Mouse (Mus musculus): ENCODE data around the gene Acrbp.
A peak's percentile ranks its signal among the peaks of the same experiment; 100 is the strongest.

Gene Acrbp

DNA sequence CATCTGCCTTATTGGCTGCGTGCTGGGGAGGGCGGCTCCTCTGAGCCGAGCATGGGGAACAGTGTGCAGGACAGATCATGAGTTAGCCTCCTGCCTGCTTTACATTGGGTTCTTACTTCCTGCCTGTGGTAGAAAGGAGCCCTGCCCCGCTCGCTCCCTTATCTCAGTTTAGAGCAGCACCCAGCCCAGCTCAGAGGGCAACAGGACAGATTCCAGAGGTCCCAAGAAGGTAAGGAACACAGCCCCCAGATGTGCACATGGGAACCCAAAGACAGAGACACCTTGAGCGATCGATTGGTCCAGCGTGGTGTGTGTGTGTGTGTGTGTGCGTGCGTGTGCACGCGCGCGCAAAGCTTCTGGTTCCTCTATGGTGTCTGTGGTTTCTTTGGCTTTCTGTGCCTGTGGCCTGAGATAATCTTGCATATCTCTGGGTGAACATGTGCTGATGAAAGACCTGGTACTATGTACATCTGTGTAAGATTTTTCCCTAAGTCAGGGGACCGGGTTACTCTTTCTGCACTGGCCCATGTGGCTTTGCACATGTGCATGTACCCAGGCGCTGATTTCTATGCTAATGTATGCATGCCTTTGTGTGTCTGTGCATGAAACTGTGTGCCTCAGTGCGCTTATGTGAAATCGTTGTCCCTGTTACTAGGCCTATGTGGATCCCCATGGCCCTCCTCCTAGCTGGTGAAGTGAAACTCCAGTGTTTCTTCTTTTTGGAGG lies 21.8 kb downstream of the Acrbp start:
- DNase-seq (ENCODE audit: low read depth) = peak; percentile 75

DNA sequence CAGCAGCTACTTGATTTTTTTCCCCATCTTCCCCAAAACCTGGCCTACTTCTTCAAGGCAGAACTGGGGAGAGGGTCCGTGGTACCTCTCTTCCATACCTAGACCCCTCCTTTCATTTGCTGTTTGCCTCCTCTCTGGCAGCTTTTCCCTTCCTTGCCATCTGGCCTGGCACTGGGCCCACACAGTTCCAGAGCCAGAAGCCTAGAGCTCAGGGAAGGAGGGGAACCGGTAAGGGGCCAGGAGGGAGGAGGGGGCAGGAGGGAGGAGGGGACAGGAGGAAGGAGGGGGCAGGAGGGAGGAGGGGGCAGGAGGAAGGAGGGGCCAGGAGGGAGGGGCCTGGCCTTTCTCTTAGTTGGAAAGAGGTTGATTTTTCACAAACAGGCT lies 22.4 kb downstream of the Acrbp start:
- no peak for DNase-seq (ENCODE audit: low read depth)

DNA sequence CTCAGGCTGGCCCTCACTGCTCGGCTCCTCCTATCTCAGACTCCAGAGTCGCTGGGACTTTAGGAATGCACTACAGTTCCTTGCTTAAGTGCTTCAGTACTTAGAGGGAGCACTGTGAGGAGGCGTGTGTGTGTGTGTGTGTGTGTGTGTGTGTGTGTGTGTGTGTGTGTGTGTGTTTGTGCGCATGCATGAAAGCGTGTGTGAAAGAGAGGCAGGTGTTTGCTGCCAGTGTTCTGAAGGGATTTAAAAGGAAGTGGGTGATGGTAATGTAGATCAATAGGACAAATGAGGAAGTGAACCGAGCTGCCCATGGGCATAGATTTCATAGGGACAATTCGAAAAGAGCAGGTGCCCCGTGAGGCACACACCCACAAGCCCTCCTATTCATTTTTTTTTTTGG lies 24.3 kb downstream of the Acrbp start:
- no peak for DNase-seq (ENCODE audit: low read depth)

DNA sequence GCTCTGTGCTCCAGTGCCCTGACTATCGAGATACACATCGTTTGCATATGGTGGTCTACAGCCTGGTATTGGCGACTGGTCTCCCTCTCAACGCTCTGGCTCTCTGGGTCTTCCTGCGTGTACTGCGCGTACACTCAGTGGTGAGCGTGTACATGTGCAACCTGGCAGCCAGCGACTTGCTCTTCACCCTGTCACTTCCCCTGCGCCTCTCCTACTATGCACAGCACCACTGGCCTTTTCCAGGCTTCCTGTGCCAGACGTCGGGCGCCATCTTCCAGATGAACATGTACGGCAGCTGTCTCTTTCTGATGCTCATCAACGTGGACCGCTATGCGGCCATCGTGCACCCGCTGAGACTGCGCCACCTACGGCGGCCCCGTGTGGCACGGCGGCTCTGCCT lies 31.9 kb downstream of the Acrbp start:
- DNase-seq (ENCODE audit: low read depth) = no peak

DNA sequence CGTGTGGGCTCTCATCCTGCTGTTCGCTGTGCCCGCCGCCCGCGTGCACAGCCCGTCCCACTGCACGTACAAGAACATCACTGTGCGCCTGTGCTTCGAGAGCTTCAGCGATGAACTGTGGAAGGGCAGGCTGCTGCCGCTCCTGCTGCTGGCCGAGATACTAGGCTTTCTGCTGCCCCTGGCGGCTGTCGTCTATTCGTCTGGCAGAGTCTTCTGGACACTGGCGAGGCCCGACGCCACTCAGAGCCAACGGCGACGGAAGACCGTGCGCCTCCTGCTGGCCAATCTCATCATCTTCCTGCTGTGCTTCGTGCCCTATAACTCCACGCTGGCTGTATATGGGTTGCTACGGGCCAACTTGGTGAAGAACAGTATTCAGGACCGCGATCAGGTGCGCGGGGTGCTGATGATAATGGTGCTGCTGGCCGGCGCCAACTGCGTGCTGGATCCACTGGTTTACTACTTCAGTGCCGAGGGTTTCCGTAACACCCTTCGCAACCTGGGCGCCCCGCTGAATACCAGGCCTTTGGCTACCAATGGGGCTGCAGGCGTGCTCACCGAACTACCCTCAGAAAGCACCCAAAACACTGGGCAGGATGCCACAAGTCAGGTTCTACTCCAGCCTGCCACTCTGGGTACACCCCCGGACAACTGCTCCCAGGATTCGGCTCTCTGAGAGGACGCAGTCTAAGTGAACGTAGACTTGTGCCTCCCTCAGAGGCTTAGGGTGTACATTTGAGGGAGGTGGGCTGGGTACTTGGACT lies 32.5 kb downstream of the Acrbp start:
- DNase-seq (ENCODE audit: low read depth) = peak; percentile 78

DNA sequence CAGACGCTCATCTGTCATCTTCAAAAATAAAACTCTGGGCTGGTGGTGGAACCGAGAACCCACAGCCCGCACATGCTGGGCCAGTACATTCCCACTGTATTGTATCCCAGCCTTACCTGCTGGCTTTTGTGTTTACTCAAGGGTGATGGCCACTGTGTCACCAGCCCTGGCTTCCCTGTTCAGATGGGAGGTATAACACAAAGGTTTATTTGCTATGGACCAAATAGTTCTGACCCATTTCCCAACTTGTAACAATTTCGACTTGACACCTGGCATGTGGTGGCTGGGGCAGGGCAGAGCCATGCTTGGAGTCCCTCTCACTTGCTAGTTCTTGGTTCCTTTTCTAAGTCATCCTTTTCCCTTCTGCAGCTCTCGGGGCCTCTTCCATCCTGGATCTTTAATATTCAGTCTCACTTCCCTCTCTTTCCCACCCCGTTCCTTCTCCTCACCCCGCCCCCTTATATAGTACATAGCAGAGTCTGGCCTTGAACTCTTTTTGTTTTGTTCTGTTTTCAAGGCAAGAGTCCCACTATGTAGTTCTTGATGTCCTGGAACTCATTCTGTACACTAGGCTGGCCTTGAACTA lies 33.4 kb downstream of the Acrbp start:
- DNase-seq (ENCODE audit: low read depth) = no peak

DNA sequence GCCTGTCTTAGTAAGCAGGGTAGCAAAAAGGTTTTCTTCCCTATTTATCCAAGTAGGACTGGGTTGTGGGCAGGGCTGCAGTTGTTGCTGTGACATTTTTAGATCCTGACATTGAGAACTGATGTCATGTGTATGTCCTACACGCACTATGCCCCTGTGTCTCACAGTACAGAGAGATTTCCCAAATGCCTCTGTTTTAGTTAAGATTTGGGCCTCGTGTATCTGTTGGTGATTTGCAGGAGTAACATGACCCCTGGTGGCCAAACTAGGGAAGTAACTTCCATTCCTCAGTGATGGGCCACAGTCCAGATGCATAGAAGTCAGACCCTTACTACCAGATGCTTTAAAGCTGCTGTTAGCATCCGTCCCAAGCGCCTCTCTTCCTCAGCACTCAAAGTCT lies 34.9 kb downstream of the Acrbp start:
- DNase-seq (ENCODE audit: low read depth) = peak; percentile 53

DNA sequence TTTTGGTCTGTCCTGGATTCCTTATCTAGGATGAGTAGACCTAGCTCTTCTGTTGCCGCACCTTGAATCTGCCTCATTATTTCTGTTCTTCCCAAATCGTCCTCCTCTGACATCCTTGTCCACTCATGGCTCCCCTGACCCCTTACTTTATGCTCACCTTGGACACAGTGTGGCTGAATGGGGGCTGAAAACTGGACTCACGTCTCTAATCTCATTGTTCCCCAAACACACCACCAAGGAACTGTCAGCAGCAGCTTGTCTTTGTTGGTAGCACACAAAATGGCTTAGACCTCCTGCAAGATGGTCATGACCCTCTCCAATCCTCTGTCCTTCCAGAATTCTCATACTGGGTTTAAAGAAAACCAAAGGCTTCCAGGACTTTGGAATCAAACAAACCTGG lies 38.4 kb downstream of the Acrbp start:
- no peak for DNase-seq (ENCODE audit: low read depth)

DNA sequence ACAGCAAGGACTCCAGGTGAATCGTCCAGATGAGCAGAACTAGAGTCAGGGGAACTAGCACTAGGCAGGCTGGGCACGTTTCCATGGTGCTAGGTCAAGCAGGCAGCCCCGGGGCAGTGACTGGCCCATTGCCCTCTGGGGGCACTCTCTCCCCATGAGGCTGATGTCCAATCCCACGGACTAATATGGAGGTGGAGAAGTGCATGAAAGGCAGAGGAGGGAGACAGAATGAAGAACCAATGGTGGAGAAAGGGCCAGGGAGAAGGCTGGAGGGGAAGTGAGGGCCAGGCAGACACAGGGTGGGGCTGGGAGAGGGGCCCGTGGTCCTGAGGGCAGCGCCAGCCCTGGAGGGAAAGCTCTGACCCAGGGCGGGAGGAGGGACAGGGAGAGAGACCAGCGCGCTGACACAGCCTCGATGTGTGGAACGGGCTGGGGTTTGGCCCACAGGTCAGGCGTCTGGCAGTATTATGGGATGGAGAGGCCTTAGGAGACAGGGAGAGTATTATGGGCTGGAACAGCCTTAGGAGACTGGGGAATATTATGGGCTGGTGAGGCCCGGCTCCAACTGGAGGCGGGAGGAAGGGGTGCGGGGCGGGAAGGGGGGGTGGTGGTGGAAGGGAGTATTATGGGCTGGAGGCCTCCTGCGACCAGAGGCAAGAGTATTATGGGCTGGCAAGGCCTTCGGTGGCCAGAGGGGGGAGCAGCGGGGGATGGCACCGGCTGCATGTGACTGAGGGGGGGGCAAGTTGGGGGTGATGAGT lies 39.3 kb downstream of the Acrbp start:
- DNase-seq (ENCODE audit: low read depth) = peak; percentile 49

DNA sequence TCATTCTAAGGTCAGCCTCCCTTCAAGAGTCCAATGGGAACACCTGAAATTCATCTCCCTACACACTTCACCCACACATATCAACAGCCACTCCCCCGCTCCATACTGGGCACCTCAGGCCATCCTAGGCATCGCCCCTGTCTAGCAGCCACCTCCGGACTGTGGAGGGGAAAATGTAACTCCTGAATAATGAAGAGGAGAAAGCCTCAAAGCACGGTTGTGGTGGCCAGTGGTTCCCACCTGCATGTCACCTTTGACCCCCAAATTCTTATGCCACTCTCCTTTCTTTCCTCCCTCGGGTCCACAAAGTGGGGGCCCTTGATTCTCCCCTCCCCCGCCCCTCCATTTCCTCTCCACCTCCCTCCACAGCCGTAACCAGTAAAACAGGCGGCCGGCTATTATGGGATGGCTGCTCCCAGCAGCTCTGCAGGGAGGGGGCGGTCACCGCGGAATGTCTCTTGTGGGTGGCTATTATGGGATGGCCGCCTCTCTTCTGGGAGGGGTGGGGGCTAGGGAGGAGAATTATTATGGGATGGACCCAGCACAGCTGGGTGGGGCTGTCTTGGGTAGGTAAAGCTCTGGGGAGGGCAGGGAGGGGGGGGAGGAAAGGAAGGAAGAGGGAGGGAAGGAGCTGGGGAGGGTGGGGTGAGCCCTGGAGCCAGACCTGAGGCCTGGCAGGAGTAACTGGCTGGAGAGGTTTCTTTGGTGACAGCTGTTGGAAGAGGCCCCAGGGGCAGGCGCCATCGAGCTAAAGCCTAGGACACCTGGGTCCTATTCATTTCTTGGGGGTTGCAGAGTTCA lies 40.2 kb downstream of the Acrbp start:
- DNase-seq (ENCODE audit: low read depth) = peak; percentile 53

DNA sequence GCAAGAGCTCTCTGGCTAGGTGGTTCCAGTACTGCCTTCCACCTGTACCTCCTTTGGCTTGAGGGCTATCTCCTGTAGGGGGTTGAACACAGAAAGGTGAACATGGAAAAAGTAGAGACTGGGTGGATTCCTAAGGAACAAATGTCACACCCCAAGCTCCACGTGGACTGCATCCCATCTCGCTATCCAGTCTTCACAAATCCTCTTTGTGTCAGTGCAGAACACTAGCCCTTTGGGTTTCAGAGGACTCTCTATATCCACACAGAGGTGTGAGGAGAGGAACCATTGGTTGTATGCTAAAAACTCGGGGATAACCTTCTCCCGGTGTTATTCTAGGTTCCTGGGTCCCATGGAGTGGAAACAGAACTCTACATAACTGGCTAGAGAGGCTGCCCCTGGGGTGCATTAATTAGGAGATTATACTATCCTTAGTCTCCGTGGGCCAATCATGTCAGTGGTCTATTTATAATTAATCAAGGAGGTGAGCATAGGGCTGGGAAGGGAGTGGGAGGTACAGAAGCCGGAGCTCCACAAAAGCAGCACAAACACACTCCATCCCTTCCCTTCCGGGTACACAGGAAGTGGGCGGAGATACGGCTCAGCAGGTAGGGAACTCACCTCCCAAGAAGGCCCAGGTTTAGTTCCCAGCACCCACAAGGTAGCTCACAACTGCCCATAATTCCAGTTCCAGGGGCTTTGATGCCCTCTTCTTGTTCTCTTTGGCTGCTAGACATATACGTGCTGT lies 41.0 kb downstream of the Acrbp start:
- no peak for DNase-seq (ENCODE audit: low read depth)

DNA sequence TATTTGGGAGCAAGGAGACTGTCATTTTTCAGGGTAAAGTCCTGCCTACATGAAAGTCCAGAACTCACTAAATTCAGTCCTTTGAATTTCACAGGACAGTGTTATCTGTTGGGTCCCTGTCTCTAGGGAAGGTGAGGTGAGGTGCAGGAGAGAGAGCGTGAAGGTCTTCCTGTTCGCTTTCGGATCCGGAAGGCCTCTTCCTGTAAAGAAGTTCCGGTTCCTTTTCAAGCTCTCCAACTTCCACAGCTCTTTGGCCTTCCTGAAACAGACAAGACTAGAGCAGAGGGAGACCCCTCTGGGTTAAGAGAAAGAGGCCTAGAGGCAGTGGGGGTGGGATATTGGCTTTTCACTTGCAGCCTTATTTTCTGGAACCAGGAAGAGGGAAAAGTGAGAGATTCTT lies 42.9 kb downstream of the Acrbp start:
- no peak for DNase-seq (ENCODE audit: low read depth)

DNA sequence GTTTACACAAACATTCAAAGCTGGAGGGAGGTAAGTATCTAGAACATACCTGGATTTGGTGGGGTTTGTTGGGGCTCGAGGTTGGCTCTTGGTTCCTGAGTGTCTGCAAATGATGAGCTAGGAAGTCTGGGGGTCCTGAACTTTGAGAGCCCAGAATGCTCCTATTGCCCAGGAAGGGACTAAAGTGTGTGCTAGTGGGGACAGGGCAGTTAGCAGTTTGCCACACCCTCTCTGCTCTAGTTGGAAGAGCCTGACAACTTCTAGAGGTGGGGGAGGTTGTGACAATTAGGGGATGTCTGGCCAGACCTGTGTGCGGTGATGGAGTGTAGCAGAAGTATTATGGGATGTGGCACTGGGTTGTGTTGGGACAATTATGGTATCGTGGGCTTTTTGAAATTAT lies 45.4 kb downstream of the Acrbp start:
- DNase-seq (ENCODE audit: low read depth) = no peak

DNA sequence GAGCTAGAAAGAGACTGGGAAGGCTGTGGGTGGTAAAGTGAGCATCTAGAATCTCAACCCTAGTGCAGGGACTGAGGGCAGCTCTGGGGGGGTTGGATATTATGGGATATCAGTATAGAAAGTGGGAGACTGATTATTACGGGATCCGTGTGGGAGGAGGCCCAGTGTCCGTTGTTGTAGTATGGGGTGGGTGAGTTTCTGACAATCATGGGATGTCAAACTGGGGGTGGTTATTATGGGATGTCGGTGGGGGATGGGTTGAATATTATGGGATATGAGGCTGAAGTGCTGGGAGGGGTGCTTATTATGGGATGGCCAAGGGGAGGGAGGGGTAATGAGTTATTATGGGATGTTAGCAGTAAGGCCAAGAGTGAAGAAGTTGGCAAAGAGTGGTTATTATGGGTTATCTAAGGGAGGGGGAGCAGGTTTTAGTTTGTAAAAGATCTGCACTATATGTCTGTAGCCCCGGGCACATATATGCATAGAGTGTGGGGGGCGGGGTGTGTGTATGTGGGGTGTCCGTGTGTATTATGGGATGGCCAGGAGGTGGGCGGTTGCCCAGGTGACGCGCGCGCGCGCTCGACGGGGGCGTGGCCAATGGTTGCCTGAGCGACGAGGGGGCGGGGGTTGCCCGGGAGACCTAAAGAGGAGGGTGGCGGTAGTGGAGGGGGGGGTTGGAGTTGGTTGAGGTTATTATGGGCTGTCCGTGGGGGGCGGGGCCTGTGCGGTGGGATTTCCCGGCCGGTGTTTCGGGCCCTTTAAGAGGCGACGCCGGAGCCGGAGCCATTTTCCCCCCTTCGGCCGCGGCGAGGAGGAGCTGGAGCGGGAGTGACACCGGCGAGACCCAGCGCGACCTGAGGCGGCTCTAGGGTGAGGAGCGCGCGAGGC lies 46.1 kb downstream of the Acrbp start, which contains the start of gene Chd4:
Chd4 (plus strand) TSS at position 591 of the 888 bp plus-strand sequence.
- peak; percentile 82 for DNase-seq (ENCODE audit: low read depth)

DNA sequence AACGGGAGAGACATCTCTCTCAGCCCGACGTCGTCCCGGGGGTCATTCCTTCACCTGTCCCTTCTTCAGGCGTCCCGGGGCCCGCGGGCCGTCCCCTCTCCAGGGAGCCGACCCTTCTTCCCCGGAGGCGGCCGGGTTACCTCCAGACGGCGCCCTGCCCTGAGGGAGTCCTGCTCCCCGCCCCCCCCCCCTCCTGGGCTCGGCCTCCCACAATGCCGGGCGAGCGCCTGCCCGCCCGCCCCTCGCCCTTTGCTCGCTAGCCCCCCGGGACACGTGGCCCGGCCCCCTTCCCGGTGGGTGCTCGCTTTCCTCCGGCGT lies 46.7 kb downstream of the Acrbp start:
- DNase-seq (ENCODE audit: low read depth) = no peak

DNA sequence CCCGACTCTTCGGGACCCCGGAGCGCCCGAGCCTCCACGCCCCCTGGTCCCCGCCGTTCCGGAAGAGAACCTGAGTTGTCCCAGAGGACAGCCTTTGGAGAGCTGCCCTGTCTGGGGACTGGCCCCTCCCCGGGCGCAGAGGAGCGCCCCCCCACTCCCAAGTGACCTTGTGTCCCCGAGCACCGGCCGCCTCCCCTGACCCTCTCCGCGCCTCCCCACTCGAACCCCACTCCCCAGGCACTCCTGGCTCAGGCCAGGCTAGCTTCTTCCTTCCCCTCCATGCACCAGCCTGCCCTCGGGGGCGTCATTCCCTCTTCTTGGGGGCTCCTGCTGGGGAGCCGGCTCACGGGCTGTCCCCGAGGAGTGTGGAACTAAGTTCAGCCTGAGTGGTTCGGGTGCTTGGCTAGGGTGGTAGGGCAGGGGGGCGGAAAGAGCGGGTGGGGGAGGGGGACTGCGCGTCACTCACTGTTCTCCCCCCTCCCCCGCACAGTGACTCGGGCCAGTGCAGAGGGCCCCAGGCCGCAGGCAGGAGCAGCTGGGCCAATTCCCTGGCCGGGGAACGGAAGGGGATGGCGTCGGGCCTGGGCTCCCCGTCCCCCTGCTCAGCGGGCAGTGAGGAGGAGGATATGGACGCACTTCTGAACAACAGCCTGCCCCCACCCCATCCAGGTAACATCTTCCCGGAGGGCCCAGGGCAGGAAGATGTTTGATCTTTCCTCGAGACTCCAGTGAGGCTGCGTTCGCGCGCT lies 47.3 kb downstream of the Acrbp start:
- no peak for DNase-seq (ENCODE audit: low read depth)

DNA sequence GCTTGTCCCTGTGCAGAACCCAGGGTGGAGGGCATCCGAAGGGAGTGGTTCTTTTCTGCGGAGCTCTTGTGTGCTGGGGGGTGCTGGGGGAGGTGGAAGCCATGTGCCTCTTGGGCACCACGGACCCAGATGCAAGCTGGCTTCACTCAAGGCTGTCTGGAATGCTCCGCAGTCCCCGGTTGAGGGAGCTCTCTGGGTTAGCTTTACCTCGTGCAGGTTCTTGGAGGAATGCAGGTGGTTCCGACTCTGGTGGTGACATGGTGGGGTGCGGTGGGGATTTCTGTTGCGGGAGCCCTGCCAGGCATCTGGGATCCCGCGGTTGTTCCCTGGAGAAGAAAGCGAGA lies 47.8 kb downstream of the Acrbp start:
- no peak for DNase-seq (ENCODE audit: low read depth)

DNA sequence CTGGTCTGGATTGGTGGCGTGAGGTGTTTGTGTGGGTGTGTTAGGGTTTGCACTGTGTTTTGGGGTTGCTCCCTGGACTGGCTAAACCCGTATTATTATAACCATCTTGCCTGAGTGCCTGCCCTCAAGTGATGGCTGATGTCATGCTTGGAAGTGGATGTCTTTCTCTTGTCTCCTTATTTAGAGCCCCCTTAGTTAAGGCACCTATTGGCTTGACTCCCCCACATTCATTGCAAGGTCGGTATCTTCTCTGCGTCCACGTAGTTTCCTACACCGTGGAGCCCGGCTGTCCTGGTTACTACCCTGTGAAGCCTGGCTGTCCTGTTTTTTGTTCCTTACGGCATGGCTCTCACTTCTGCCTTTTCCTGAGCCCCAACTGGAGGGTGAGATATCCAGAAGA lies 48.5 kb downstream of the Acrbp start:
- no peak for DNase-seq (ENCODE audit: low read depth)

DNA sequence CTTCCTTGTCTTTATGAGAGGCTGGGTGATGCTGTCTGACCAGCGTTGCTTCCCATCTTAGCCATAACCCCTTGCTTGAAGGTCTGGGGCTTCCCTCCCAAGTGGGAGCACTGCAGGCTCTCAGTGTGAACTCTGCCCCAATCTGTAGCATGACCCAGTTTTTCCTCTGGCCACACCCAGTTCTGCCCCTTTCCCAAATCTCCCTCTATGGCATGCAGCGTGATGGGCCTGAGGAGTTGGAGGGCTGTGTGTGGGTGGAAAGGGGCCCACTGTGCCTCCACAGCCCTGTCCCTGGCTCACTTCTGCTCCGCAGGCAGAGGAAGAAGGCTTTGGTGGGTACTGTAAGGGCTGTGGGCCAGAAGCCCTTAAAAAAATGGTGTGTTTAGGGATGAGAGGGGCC lies 49.0 kb downstream of the Acrbp start:
- no peak for DNase-seq (ENCODE audit: low read depth)
